Mouse (Mus musculus): ENCODE results near the gene Maco1.

DNA sequence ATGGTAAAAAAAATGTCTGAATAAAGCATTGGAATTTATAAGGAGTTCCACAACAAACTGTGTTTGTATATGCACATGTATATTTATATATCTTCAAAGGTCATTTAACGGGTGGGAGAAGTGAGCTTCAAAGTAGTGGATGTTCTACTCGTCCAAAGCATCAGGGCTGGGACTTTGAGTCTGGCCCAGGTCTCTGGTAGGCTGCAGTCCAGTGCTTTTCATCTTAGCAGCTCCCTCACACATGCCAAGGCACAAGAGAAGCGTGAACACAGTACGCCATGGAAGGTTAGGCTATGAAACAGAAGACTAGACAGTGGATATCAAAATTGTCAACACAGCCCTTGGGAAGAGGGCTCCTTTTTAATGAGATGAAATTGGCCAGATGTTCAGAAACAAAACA, 2.6 kb downstream of the Maco1 start:
- no peak for TF ChIP-seq TAL1 (IDR thresholded peaks at IDR 0.05; ENCODE audit: low read length)
- no peak for TF ChIP-seq GATA1 (IDR thresholded peaks at IDR 0.05; ENCODE audit: low read length)

Data from erythroblast, embryonic 14.5 days (primary cell).